Mouse (Mus musculus): ENCODE results near the gene Igsf23. TPM values are rescaled to one million over a fixed set of nuclear protein-coding genes. Genes with fewer than 3 reads are reported as not detected.
A peak's percentile ranks its signal among the peaks of the same experiment; 100 is the strongest.

Gene Igsf23
- polyA plus RNA-seq, 1 experiment from 2014 or later, result not detected

- ATAC-seq (ENCODE audit: low FRiP score, low read depth), result peak; percentile 59
- H3K4me3 ChIP-seq, result no peak overlapping the region
Observed at GRCm38 (mm10) chr7:19952320-19952986, 1.9 kb upstream of the Igsf23 start.

DNA sequence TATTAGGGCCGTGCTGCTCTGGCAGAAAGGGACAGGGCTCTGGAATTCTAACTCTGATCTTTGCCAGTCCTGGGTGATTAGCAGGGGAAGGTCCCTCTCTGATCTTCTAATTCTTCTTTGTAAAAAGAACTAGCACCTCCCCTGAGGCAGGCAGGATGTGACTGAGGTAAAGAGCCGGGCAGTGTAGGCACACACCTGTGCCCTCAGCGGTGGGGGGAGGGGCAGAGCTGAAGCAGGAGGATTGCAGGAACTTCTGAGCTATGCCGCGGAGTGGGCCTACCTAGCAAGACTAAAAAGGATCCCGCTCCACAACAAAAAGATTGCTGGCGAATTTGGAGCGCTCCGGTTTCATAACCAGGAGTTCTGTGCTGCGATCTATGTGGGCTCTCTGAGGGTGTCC lies 560 bp downstream of the Igsf23 start:
- no peak overlapping the region for H3K27ac ChIP-seq (replicated peaks)
- 62% methylated on average over 10 of the region's 10 CpGs for WGBS
- H3K9ac ChIP-seq (replicated peaks), result no peak overlapping the region
- H3K4me1 ChIP-seq, result no peaks in the 10 kb centered on the region
- no peaks in the 10 kb centered on the region for H3K27me3 ChIP-seq
- no peak overlapping the region for H3K4me3 ChIP-seq
- H3K9me3 ChIP-seq, result no peaks in the 10 kb centered on the region
- H3K4me2 ChIP-seq (replicated peaks), result no peak overlapping the region
- no peaks in the 10 kb centered on the region for H3K36me3 ChIP-seq
- ATAC-seq (ENCODE audit: low FRiP score, low read depth), result no peak

More at GRCm38 (mm10) chr7:19952320-19952986, 1.9 kb upstream of the Igsf23 start:
- H3K4me2 ChIP-seq (replicated peaks), result no peak overlapping the region
- H3K9ac ChIP-seq (replicated peaks), result no peak overlapping the region
- no peaks in the 10 kb centered on the region for H3K36me3 ChIP-seq
- H3K4me1 ChIP-seq, result no peaks in the 10 kb centered on the region
- H3K9me3 ChIP-seq, result no peaks in the 10 kb centered on the region
- WGBS, result 41% methylated on average over 10 of the region's 10 CpGs
- H3K27me3 ChIP-seq, result no peaks in the 10 kb centered on the region
- 0 out of 2 replicates have a peak overlapping the region, but pooled peaks have one; percentile 15 for H3K27ac ChIP-seq (replicated peaks)

GRCm38 (mm10) chr7:19948956-19949355 lies 1.6 kb downstream of the Igsf23 start:
- Histone ChIP-seq H3K4me1 (no peaks in the 10 kb centered on the region), H3K27ac (replicated peaks) (no peak overlapping the region), H3K4me3 (no peak overlapping the region), H3K9me3 (no peaks in the 10 kb centered on the region), H3K36me3 (no peaks in the 10 kb centered on the region), H3K9ac (replicated peaks) (0 out of 2 replicates have a peak overlapping the region, but pooled peaks have one; percentile 11), H3K27me3 (no peaks in the 10 kb centered on the region), H3K4me2 (replicated peaks) (no peak overlapping the region)
- WGBS, result 82% methylated on average over 12 of the region's 12 CpGs
- no peak for ATAC-seq (ENCODE audit: low FRiP score, low read depth)

- H3K36me3 ChIP-seq, result no peaks in the 10 kb centered on the region
- 89% methylated on average over 13 of the region's 13 CpGs for WGBS
- H3K27ac ChIP-seq (replicated peaks), result no peak overlapping the region
- ATAC-seq (ENCODE audit: low FRiP score, low read depth), result no peak
- no peaks in the 10 kb centered on the region for H3K27me3 ChIP-seq
- no peaks in the 10 kb centered on the region for H3K9me3 ChIP-seq
- no peak overlapping the region for H3K4me3 ChIP-seq
- no peaks in the 10 kb centered on the region for H3K4me1 ChIP-seq
- H3K4me2 ChIP-seq (replicated peaks), result no peak overlapping the region
- no peak overlapping the region for H3K9ac ChIP-seq (replicated peaks)
Observed at GRCm38 (mm10) chr7:19945821-19946515, 4.6 kb downstream of the Igsf23 start.

- no peaks in the 10 kb centered on the region for H3K4me1 ChIP-seq
- H3K27me3 ChIP-seq, result no peaks in the 10 kb centered on the region
- no peak overlapping the region for H3K27ac ChIP-seq (replicated peaks)
- no peak overlapping the region for H3K4me3 ChIP-seq
- no peak overlapping the region for H3K4me2 ChIP-seq (replicated peaks)
- 96% methylated on average over 5 of the region's 5 CpGs for WGBS
- no peak overlapping the region for H3K9ac ChIP-seq (replicated peaks)
- no peaks in the 10 kb centered on the region for H3K36me3 ChIP-seq
- ATAC-seq (ENCODE audit: low FRiP score, low read depth), result no peak
- H3K9me3 ChIP-seq, result no peaks in the 10 kb centered on the region
Observed at GRCm38 (mm10) chr7:19945201-19945600, 5.4 kb downstream of the Igsf23 start.

- Histone ChIP-seq H3K27ac (replicated peaks) (no peak overlapping the region), H3K4me2 (replicated peaks) (no peak overlapping the region), H3K9me3 (no peaks in the 10 kb centered on the region), H3K4me1 (no peaks in the 10 kb centered on the region), H3K4me3 (no peak overlapping the region), H3K36me3 (no peaks in the 10 kb centered on the region), H3K27me3 (no peaks in the 10 kb centered on the region), H3K9ac (replicated peaks) (no peak overlapping the region)
- 90% methylated on average over 8 of the region's 8 CpGs for WGBS
- no peak for ATAC-seq (ENCODE audit: low FRiP score, low read depth)
Observed at GRCm38 (mm10) chr7:19944709-19945108, 5.8 kb downstream of the Igsf23 start.

DNA sequence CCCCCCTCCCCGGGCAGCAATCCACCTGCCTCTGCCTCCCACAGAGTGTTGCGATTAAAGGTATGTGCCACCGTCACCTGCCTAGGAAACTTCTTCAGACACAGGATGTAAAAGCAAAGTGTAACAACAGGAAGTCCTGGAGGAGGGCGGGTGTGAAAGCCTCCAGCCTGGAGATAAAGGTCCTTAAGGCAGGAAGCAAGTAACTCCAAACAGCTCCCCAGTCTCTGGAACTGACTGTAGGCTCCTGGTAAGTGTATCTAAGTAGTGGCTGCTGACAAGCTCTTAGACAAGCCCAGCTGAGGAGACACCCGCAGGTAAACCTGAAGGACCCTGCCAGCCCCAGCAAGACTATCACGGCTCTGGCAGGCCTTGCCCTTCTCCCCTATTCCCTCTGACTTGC lies 10.3 kb downstream of the Igsf23 start:
- no peaks in the 10 kb centered on the region for H3K27me3 ChIP-seq
- no peak overlapping the region for H3K4me2 ChIP-seq (replicated peaks)
- H3K4me1 ChIP-seq, result no peaks in the 10 kb centered on the region
- no peak overlapping the region for H3K4me3 ChIP-seq
- H3K36me3 ChIP-seq, result no peaks in the 10 kb centered on the region
- no peak overlapping the region for H3K9ac ChIP-seq (replicated peaks)
- no peak for ATAC-seq (ENCODE audit: low FRiP score, low read depth)
- WGBS, result 58% methylated on average over 5 of the region's 6 CpGs
- H3K9me3 ChIP-seq, result no peaks in the 10 kb centered on the region
- H3K27ac ChIP-seq (replicated peaks), result no peak overlapping the region

DNA sequence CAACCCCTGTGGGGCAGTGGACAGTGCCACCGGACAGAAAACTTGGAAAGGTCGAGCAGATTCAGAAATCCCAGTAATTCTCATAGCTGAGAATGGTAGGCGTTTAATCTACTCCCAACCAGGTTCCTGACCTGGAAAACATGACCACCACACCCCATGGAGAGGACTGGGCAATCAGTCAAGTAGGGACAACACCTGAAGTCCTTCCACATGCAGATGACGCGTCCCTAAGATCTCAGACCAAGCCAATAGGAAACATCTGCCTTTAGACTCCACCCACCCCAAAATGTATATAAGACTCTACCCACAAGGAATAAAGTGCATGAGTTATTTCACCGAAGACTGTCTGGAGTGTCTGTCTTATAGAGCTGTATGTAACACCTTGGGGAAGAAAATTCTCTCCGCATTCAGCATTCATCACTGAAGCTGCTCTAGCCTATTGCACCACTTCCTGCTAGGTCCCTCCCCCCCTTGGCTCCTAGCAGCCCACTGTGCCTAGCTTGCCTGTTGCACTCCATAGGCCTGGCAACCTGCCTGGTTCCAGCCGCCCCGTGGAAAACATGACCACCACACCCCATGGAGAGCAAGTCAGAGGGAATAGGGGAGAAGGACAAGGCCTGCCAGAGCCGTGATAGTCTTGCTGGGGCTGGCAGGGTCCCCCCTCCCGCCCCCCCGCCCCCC lies 10.9 kb downstream of the Igsf23 start:
- H3K9ac ChIP-seq (replicated peaks), result no peak overlapping the region
- H3K36me3 ChIP-seq, result no peaks in the 10 kb centered on the region
- ATAC-seq (ENCODE audit: low FRiP score, low read depth), result no peak
- no peaks in the 10 kb centered on the region for H3K9me3 ChIP-seq
- no peaks in the 10 kb centered on the region for H3K4me1 ChIP-seq
- no peaks in the 10 kb centered on the region for H3K27me3 ChIP-seq
- no peak overlapping the region for H3K27ac ChIP-seq (replicated peaks)
- H3K4me2 ChIP-seq (replicated peaks), result no peak overlapping the region
- H3K4me3 ChIP-seq, result no peak overlapping the region
- WGBS, result 62% methylated on average over 12 of the region's 12 CpGs

DNA sequence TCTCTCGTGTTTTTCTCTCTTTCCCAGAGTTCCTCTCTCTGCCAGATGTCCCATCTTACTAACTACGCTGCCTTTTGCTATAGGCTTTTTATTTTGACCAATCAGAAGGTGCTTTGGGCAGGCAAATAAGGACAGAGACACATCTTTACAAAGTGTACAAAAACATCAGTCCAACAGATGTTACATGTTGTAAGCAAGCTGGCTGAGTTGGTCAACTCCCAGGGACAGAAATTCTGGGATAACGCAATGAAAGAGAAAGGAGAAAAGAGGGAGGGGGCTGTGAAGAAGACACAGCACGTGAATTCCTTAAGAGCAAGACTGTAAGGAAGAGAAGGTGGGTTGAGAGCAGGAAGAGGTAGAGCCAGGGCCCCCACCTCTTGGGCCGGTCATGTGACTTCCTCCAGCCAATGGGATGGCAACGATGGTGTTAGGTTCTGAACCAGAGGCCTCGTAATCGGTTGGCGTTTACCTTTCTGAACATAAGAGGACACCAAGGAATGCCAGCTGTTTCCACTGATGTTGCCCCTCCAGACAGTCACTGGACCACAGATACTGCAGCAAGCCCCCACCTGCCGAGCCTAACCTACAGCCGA lies 13.2 kb downstream of the Igsf23 start:
- no peak overlapping the region for H3K27ac ChIP-seq (replicated peaks)
- no peaks in the 10 kb centered on the region for H3K27me3 ChIP-seq
- no peaks in the 10 kb centered on the region for H3K9me3 ChIP-seq
- H3K36me3 ChIP-seq, result no peaks in the 10 kb centered on the region
- H3K4me3 ChIP-seq, result no peak overlapping the region
- peaks cover 5% of the 10 kb centered on the region; the same call in 1 of the 2 replicates for H3K4me1 ChIP-seq
- 86% methylated on average over 11 of the region's 11 CpGs for WGBS
- no peak overlapping the region for H3K9ac ChIP-seq (replicated peaks)
- no peak for ATAC-seq (ENCODE audit: low FRiP score, low read depth)
- H3K4me2 ChIP-seq (replicated peaks), result no peak overlapping the region

DNA sequence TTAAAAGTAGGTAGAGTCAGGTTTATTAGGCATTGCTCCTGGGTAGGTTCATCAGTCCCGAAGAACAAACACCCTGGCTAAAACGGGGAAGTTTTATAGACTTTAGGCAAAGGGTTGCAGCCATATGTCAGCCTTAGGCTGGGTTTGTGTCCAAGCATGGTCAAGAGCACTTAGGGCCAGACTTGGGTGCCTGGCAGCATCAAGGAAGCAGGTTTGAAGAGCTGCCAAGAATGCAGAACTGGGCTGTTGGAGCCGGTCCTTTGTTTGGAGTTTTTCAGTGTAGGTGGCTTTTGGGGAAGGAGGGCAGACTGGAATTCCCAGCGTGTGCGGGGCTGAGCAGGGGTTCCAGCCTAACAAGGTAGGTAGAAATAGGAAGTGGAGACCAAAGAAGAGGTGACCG lies 14.6 kb downstream of the Igsf23 start:
- Histone ChIP-seq H3K4me1 (peaks cover 5% of the 10 kb centered on the region; the same call in 1 of the 2 replicates), H3K27me3 (no peaks in the 10 kb centered on the region; the same call in 1 of the 2 replicates), H3K9me3 (no peaks in the 10 kb centered on the region), H3K4me2 (replicated peaks) (no peak overlapping the region), H3K36me3 (no peaks in the 10 kb centered on the region), H3K27ac (replicated peaks) (no peak overlapping the region), H3K4me3 (no peak overlapping the region), H3K9ac (replicated peaks) (no peak overlapping the region)
- ATAC-seq (ENCODE audit: low FRiP score, low read depth), result no peak
- 77% methylated on average over 6 of the region's 6 CpGs for WGBS

- Histone ChIP-seq H3K4me3 (no peak overlapping the region), H3K27ac (replicated peaks) (no peak overlapping the region), H3K27me3 (no peaks in the 10 kb centered on the region; the same call in 1 of the 2 replicates), H3K9ac (replicated peaks) (no peak overlapping the region), H3K36me3 (no peaks in the 10 kb centered on the region), H3K9me3 (no peaks in the 10 kb centered on the region), H3K4me1 (peaks cover 5% of the 10 kb centered on the region; the same call in 1 of the 2 replicates), H3K4me2 (replicated peaks) (no peak overlapping the region)
- WGBS, result 85% methylated on average over 20 of the region's 20 CpGs
- ATAC-seq (ENCODE audit: low FRiP score, low read depth), result no peak
Observed at GRCm38 (mm10) chr7:19935171-19935751, 15.3 kb downstream of the Igsf23 start.

All from midbrain, embryonic 12.5 days (tissue).